In genomic region chr12:99883000-99883712, GRCm38 (mm10) we compare ENCODE assay signal across 8 mouse cellular contexts. TPM values are rescaled to one million over a fixed set of nuclear protein-coding genes. Genes with fewer than 3 reads are reported as not detected.
DNase-seq lines count a peak whose midpoint lies in the region; ATAC-seq lines count a peak whose summit lies in the region.

No protein-coding gene starts in this region.

- intact Hi-C loops in left cerebral cortex, postnatal 10 days (cut with DNase I), result no loop called here

- ATAC-seq in inflammation-experienced regulatory T-cells, adult 6 months, result peak; percentile 89
- ATAC-seq in megakaryocyte-erythroid progenitor cell, adult 5-6 weeks (replicated peaks; ENCODE audit: low FRiP score, low TSS enrichment, poor library complexity, severe bottlenecking), result peak; percentile 97

- DNase-seq in adipocyte (ENCODE audit: low spot score), result peak; percentile 96
- peak; percentile 98 for DNase-seq in embryo, embryonic 10 days (ENCODE audit: low spot score)
- DNase-seq in gastrocnemius, postnatal 10 days, result peak; percentile 84
- peak; percentile 87 to 93 for DNase-seq in left cerebral cortex, postnatal 10 days (ENCODE audit: extremely low spot score in 1 of 2, low spot score in 2 of 2)
- DNase-seq in right cerebral cortex, postnatal 25 days, result peak; percentile 83
- DNase-seq in urinary bladder, postnatal 4 days (ENCODE audit: low spot score in 2 of 2), result peak; percentile 84 to 89

RNA-seq across cellular contexts. Expression of gene Efcab11, which starts 1.1 kb away (rescaled TPM):
- total RNA-seq in gastrocnemius, postnatal 10 days (2021), result 1 to 10 TPM in 1 of 2 experiments, under 1 TPM in 1; 0.84 to 1.7 TPM
- 1 to 10 TPM in 2 of 3 experiments, under 1 TPM in 1; 0.91 to 3.5 (median 1.4) TPM for polyA plus RNA-seq in inflammation-experienced regulatory T-cells, adult 6 months (2017; shearing (Covaris generic))
- under 1 TPM; 0.49 to 0.73 TPM for total RNA-seq in left cerebral cortex, postnatal 10 days (2021)
- 1.2 and 3.5 TPM in 2 replicates for total RNA-seq in megakaryocyte-erythroid progenitor cell, adult 5-6 weeks (2014; fragmentation: Nextera tagmentation)
- total RNA-seq in megakaryocyte-erythroid progenitor cell, adult 5-6 weeks (2017), result 3.9 and 14.2 TPM in 2 replicates

RNA-seq across cellular contexts. Expression of gene Tdp1, which starts 1.2 kb away (rescaled TPM):
- 10 to 100 TPM in 1 of 2 experiments, 1 to 10 TPM in 1; 7.8 to 11.9 TPM for total RNA-seq in gastrocnemius, postnatal 10 days (2021)
- 10 to 100 TPM; 18.1 to 25.6 (median 23.3) TPM for polyA plus RNA-seq in inflammation-experienced regulatory T-cells, adult 6 months (2017; shearing (Covaris generic))
- total RNA-seq in left cerebral cortex, postnatal 10 days (2021), result 10 to 100 TPM; 28.2 to 30.9 TPM
- total RNA-seq in megakaryocyte-erythroid progenitor cell, adult 5-6 weeks (2014; fragmentation: Nextera tagmentation), result 52.8 and 60.8 TPM in 2 replicates
- 15.5 and 22.1 TPM in 2 replicates for total RNA-seq in megakaryocyte-erythroid progenitor cell, adult 5-6 weeks (2017)

Comparison
In these comparisons a context has a peak if more than half of its experiments do, and no peak if none do; other contexts are left out.
1. Peak in every context shown above with its lines: DNase-seq and ATAC-seq.